Mouse (Mus musculus) liver, embryonic 14.5 days (tissue): ENCODE results near the gene Pcsk4.

Source experiments
- CTCF ChIP-seq: IDR thresholded peaks from 2 replicates; pipeline ENCODE4 v1.5.1; 2016; ENCODE audit warnings: antibody characterized with exemption, low read depth, control low read depth
- EP300 ChIP-seq: IDR thresholded peaks from 2 replicates; pipeline ENCODE4 v1.6.1; 2016; ENCODE audit warnings: antibody characterized with exemption, low read depth

DNA sequence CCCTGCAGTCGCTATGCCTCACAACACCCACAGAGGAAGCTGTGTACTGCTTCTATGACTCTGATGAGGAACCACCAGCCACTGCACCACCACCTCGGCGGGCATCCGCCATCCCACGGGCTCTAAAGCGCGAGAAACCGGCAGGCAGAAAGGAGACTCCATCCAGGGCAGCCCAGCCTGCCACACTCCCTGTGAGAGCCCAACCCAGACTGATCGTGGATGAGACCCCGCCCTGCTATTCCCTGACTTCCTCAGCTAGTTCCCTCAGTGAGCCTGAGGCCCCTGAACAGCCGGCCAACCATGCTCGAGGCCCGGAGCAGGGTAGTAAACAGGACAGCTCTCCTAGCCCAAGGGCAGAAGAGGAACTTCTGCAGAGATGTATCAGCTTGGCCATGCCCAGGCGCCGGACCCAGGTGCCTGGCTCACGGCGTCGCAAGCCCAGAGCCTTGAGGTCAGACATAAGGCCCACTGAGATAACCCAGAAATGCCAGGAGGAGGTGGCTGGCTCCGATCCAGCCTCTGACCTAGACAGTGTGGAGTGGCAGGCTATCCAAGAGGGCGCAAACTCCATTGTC, 15.6 kb downstream of the Pcsk4 start:
- no peak for TF ChIP-seq CTCF
- TF ChIP-seq EP300: no peak
